ENCODE assay signal across 30 mouse cellular contexts in genomic region chr3:117731545-117731944, GRCm38 (mm10).
A peak's percentile ranks its signal among the peaks of the same experiment; 100 is the strongest.
DNase-seq lines count a peak whose midpoint lies in the region; ATAC-seq and TF ChIP-seq lines count a peak whose summit lies in the region.
"Had no signal": no experiment of that assay in that cellular context is flagged by ENCODE, and none has a peak within 500 bp of the region (broad histone marks: within the 10 kb centered on the region; RNA-seq: fewer than 3 reads in every experiment).

No protein-coding gene starts in this region.

- no peak overlapping the region for H3K4me2 ChIP-seq in forebrain, embryonic 15.5 days (replicated peaks)
- H3K4me2 ChIP-seq in midbrain, embryonic 14.5 days (ENCODE audit: low read length) = no peak overlapping the region
- no peak overlapping the region for H3K4me2 ChIP-seq in midbrain, embryonic 16.5 days (ENCODE audit: low read length)
- H3K4me2 ChIP-seq: midbrain, embryonic 15.5 days; neural tube, embryonic 12.5 days had no signal

- H3K4me1 ChIP-seq in forebrain, embryonic 15.5 days = peaks cover 17% of the 10 kb centered on the region
- H3K4me1 ChIP-seq in forebrain, embryonic 10.5 days = peaks cover 22% of the 10 kb centered on the region
- H3K4me1 ChIP-seq in midbrain, embryonic 14.5 days (ENCODE audit: control insufficient read depth, insufficient read depth, low read length) = no peaks in the 10 kb centered on the region
- H3K4me1 ChIP-seq in midbrain, embryonic 16.5 days (ENCODE audit: control insufficient read depth, insufficient read depth, low read length) = peaks cover 7% of the 10 kb centered on the region; the same call in 1 of the 2 replicates
- H3K4me1 ChIP-seq: hindbrain, embryonic 10.5 days; midbrain, embryonic 15.5 days; neural tube, embryonic 12.5 days had no signal

- no peak for TF ChIP-seq CTCF in brain, embryonic 14.5 days (IDR thresholded peaks at IDR 0.05; ENCODE audit: borderline replicate concordance, extremely low read depth, insufficient read depth, insufficient read length)

- no peaks in the 10 kb centered on the region for H3K9me3 ChIP-seq in forebrain, embryonic 15.5 days
- no peaks in the 10 kb centered on the region for H3K9me3 ChIP-seq in forebrain, embryonic 10.5 days
- H3K9me3 ChIP-seq in midbrain, embryonic 14.5 days (ENCODE audit: control insufficient read depth, low read length) = no peaks in the 10 kb centered on the region
- H3K9me3 ChIP-seq in midbrain, embryonic 16.5 days (replicated peaks; ENCODE audit: control insufficient read depth, low read length, poor library complexity, severe bottlenecking) = no peaks in the 10 kb centered on the region
- H3K9me3 ChIP-seq: hindbrain, embryonic 10.5 days; midbrain, embryonic 15.5 days; neural tube, embryonic 12.5 days had no signal

- H3K27me3 ChIP-seq in forebrain, embryonic 15.5 days = no peaks in the 10 kb centered on the region
- no peaks in the 10 kb centered on the region for H3K27me3 ChIP-seq in forebrain, embryonic 10.5 days (ENCODE audit: poor library complexity, severe bottlenecking)
- H3K27me3 ChIP-seq in midbrain, embryonic 14.5 days (ENCODE audit: control insufficient read depth, insufficient read depth, low read length) = no peaks in the 10 kb centered on the region
- H3K27me3 ChIP-seq in midbrain, embryonic 16.5 days (ENCODE audit: control insufficient read depth, insufficient read depth, low read depth, low read length) = no peaks in the 10 kb centered on the region
- H3K27me3 ChIP-seq: midbrain, embryonic 15.5 days; neural tube, embryonic 12.5 days had no signal

- 9% methylated on average over 3 of the region's 3 CpGs for WGBS in forebrain, embryonic 15.5 days
- WGBS in forebrain, embryonic 10.5 days = 53% methylated on average over 3 of the region's 3 CpGs
- 63% methylated on average over 3 of the region's 3 CpGs for WGBS in midbrain, embryonic 14.5 days
- WGBS in midbrain, embryonic 16.5 days = 54% methylated on average over 3 of the region's 3 CpGs

- peak; percentile 42; the same call in 1 of the 2 replicates for ATAC-seq in forebrain, embryonic 15.5 days (replicated peaks)
- ATAC-seq in midbrain, embryonic 14.5 days (ENCODE audit: low FRiP score, low TSS enrichment) = no peak
- no peak for ATAC-seq in midbrain, embryonic 16.5 days
- ATAC-seq: intestine, postnatal 0 days; midbrain, embryonic 15.5 days had no signal

- no peak overlapping the region for H3K4me3 ChIP-seq in forebrain, embryonic 15.5 days
- no peak overlapping the region for H3K4me3 ChIP-seq in forebrain, embryonic 10.5 days
- no peak overlapping the region for H3K4me3 ChIP-seq in midbrain, embryonic 14.5 days (replicated peaks; ENCODE audit: low read depth, low read length)
- H3K4me3 ChIP-seq in midbrain, embryonic 16.5 days (ENCODE audit: low read depth, low read length) = no peak overlapping the region
- H3K4me3 ChIP-seq: hindbrain, embryonic 10.5 days; midbrain, embryonic 15.5 days; myocyte; neural tube, embryonic 12.5 days had no signal

- H3K36me3 ChIP-seq in forebrain, embryonic 15.5 days = no peaks in the 10 kb centered on the region
- H3K36me3 ChIP-seq in forebrain, embryonic 10.5 days (replicated peaks) = no peaks in the 10 kb centered on the region
- H3K36me3 ChIP-seq in midbrain, embryonic 14.5 days (ENCODE audit: control insufficient read depth, insufficient read depth, low read length) = no peaks in the 10 kb centered on the region
- no peaks in the 10 kb centered on the region for H3K36me3 ChIP-seq in midbrain, embryonic 16.5 days (ENCODE audit: control insufficient read depth, insufficient read depth, low read length)
- H3K36me3 ChIP-seq: hindbrain, embryonic 10.5 days; midbrain, embryonic 15.5 days; neural tube, embryonic 12.5 days had no signal

- no peak overlapping the region for H3K27ac ChIP-seq in forebrain, embryonic 15.5 days (replicated peaks)
- H3K27ac ChIP-seq in forebrain, embryonic 10.5 days = no peak overlapping the region
- H3K27ac ChIP-seq in midbrain, embryonic 14.5 days (replicated peaks; ENCODE audit: low read depth, low read length) = no peak overlapping the region
- H3K27ac ChIP-seq in midbrain, embryonic 16.5 days (ENCODE audit: low read length) = no peak overlapping the region
- H3K27ac ChIP-seq: hindbrain, embryonic 10.5 days; liver, embryonic 14.5 days; macrophage; midbrain, embryonic 15.5 days; neural tube, embryonic 12.5 days had no signal

- DNase-seq in forebrain, embryonic 10.5 days (ENCODE audit: extremely low spot score, low spot score) = no peak
- DNase-seq in midbrain, embryonic 14.5 days = peak; percentile 35
- DNase-seq in brain, embryonic 14.5 days (ENCODE audit: low read depth) = peak; percentile 86
- DNase-seq in telencephalon, adult 2 months (ENCODE audit: low read depth, low spot score) = peak; percentile 6
- DNase-seq in gastrocnemius, adult 18-20 months (ENCODE audit: low spot score) = no peak
- DNase-seq: adrenal gland, adult 8-10 months; B cell, adult 2 months; cerebellum, adult 11-12 months; cerebellum, postnatal 36 days; gastrocnemius, postnatal 14 days; heart, postnatal 14 days; kidney, adult 9 months; kidney, postnatal 10 days; layer of hippocampus, postnatal 36 days; liver; lung, adult 2 months; lung, postnatal 10 days; right cerebral cortex, postnatal 25 days; spleen, adult 18-20 months; thymus, adult 18-20 months; thymus, postnatal 25 days had no signal

- TF ChIP-seq POLR2A in brain, embryonic 14.5 days (IDR thresholded peaks at IDR 0.05; ENCODE audit: borderline replicate concordance, extremely low read depth, insufficient read depth, insufficient read length, poor library complexity, severe bottlenecking) = no peak

- no peak overlapping the region for H3K9ac ChIP-seq in forebrain, embryonic 15.5 days (replicated peaks)
- no peak overlapping the region for H3K9ac ChIP-seq in midbrain, embryonic 14.5 days (replicated peaks; ENCODE audit: low read length)
- H3K9ac ChIP-seq in midbrain, embryonic 16.5 days (ENCODE audit: low read depth, low read length) = no peak overlapping the region
- H3K9ac ChIP-seq: liver, embryonic 14.5 days; midbrain, embryonic 15.5 days; neural tube, embryonic 12.5 days had no signal

Comparison
In these comparisons a context has a peak if more than half of its experiments do, and no peak if none do; other contexts are left out.
1. DNase-seq: peak in midbrain, embryonic 14.5 days (single experiment), brain, embryonic 14.5 days (single experiment) and telencephalon, adult 2 months (single experiment); none in forebrain, embryonic 10.5 days (single experiment) and gastrocnemius, adult 18-20 months (single experiment).